Mouse (Mus musculus): ENCODE measurements around the gene Chl1.

DNA sequence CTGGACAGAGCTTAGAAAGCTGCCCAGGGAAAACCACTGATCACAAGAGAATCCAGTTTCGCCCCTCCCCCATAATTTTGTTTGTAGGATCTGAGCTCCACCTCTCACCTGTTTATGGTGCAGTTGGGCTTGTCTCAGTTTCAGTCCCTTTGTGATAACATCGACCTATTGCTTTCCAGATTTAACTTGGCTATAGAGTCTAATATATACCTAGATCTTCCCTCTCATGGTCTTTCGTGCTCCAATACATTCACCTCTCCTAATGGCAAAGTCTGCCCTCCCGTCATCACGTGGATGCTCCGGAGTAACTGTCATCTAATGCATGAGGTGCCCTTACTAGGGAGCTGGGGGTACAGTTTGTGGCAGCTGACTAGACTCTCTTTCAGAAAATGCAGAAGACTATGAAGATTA lies 2.5 kb downstream of the Chl1 start:
- TF ChIP-seq CTCF (IDR thresholded peaks at IDR 0.05; ENCODE audit: borderline replicate concordance, insufficient read depth, low read depth, low read length) (no peak), POLR2A (IDR thresholded peaks at IDR 0.05; ENCODE audit: borderline replicate concordance, insufficient read depth, low read length) (no peak; the same call in 1 of the 2 replicates)

Measured in cerebellum, adult 2 months (tissue).